In genomic region chr2:128731951-128732350, GRCm38 (mm10) we compare ENCODE assay signal across 19 mouse cellular contexts.
"Had no signal": no experiment of that assay in that cellular context is flagged by ENCODE, and none has a peak within 500 bp of the region (broad histone marks: within the 10 kb centered on the region; RNA-seq: fewer than 3 reads in every experiment).

No protein-coding gene starts in this region.

- H3K4me3 ChIP-seq: liver, embryonic 15.5 days; midbrain, embryonic 10.5 days; midbrain, embryonic 12.5 days; myocyte; neural tube, embryonic 13.5 days; neural tube, embryonic 15.5 days; stomach, embryonic 15.5 days had no signal

- H3K4me1 ChIP-seq: liver, embryonic 15.5 days; midbrain, embryonic 10.5 days; midbrain, embryonic 12.5 days had no signal

- H3K4me2 ChIP-seq: liver, embryonic 15.5 days; lung, embryonic 14.5 days; midbrain, embryonic 12.5 days; neural tube, embryonic 13.5 days; neural tube, embryonic 15.5 days; stomach, embryonic 15.5 days had no signal

- DNase-seq: lung, adult 18-20 months; lung, embryonic 14.5 days; lung, postnatal 10 days; lung, postnatal 4 days; midbrain, embryonic 14.5 days; right cerebral cortex, postnatal 14 days; right cerebral cortex, postnatal 4 days; spleen, adult 18-20 months; thymus, postnatal 14 days; thymus, postnatal 36 days had no signal

- H3K27me3 ChIP-seq: liver, embryonic 15.5 days; midbrain, embryonic 12.5 days; neural tube, embryonic 13.5 days; neural tube, embryonic 15.5 days; stomach, embryonic 15.5 days had no signal

- H3K27ac ChIP-seq: liver, embryonic 15.5 days; midbrain, embryonic 10.5 days; midbrain, embryonic 12.5 days; neural tube, embryonic 13.5 days; neural tube, embryonic 15.5 days; stomach, embryonic 15.5 days; stomach, postnatal 0 days had no signal

- ATAC-seq: midbrain, embryonic 16.5 days had no signal

- H3K36me3 ChIP-seq: liver, embryonic 15.5 days; midbrain, embryonic 10.5 days; midbrain, embryonic 12.5 days; neural tube, embryonic 13.5 days; neural tube, embryonic 15.5 days; stomach, embryonic 15.5 days had no signal

- H3K9ac ChIP-seq: liver, embryonic 15.5 days; lung, embryonic 14.5 days; midbrain, embryonic 12.5 days; neural tube, embryonic 13.5 days; neural tube, embryonic 15.5 days; stomach, embryonic 15.5 days had no signal

- H3K9me3 ChIP-seq: liver, embryonic 15.5 days; midbrain, embryonic 10.5 days; midbrain, embryonic 12.5 days; neural tube, embryonic 13.5 days; neural tube, embryonic 15.5 days; stomach, embryonic 15.5 days had no signal
